Mouse (Mus musculus) forebrain, embryonic 14.5 days (tissue): ENCODE results near the gene Opn1sw. TPM values are rescaled to one million over a fixed set of nuclear protein-coding genes. Genes with fewer than 3 reads are reported as not detected.
"Not testable (repeated sequence)": the region's sequence is repeated elsewhere in the genome, so short reads cannot be mapped to it uniquely, and the experiment has no call there.

Source experiments
- ATAC-seq: fragments of 200-750 bp; cut with Nextera tagmentation; 2 replicates; pipeline ENCODE4 v1.8.0; 2017; ENCODE audit warnings: mild to moderate bottlenecking, moderate library complexity
- DNase-seq: peaks from one replicate; pipeline ENCODE4 v3.0.0-alpha.2; 2015; ENCODE audit warnings: low spot score
- H3K27ac ChIP-seq: fragments of 300-500 bp; sonication (generic); 2 replicates; pipeline ENCODE4 v1.5.1; 2014; ENCODE audit warnings: low read depth, mild to moderate bottlenecking, control low read depth, low read length, moderate library complexity
- H3K27me3 ChIP-seq: fragments of 300-500 bp; sonication (generic); replicated peaks from 2 replicates; pipeline ENCODE4 v1.6.1; 2014; ENCODE audit warnings: low read length, control low read depth, mixed read lengths; ENCODE audit not compliant: control insufficient read depth, insufficient read depth
- H3K36me3 ChIP-seq: fragments of 300-500 bp; sonication (generic); 2 replicates; pipeline ENCODE4 v1.6.1; 2014; ENCODE audit warnings: low read length, control low read depth; ENCODE audit not compliant: control insufficient read depth, insufficient read depth
- H3K4me1 ChIP-seq: fragments of 300-500 bp; sonication (generic); 2 replicates; pipeline ENCODE4 v1.6.1; 2014; ENCODE audit warnings: antibody characterized with exemption, low read length, control low read depth; ENCODE audit not compliant: control insufficient read depth, insufficient read depth
- H3K4me2 ChIP-seq: fragments of 300-500 bp; sonication (generic); 2 replicates; pipeline ENCODE4 v1.6.1; 2014; ENCODE audit warnings: mild to moderate bottlenecking, control low read depth, low read length
- H3K4me3 ChIP-seq: fragments of 300-500 bp; sonication (generic); 2 replicates; pipeline ENCODE4 v1.5.1; 2014; ENCODE audit warnings: low read depth, low read length, control low read depth
- H3K9ac ChIP-seq: fragments of 300-500 bp; sonication (generic); 2 replicates; pipeline ENCODE4 v1.6.1; 2014; ENCODE audit warnings: mild to moderate bottlenecking, low read length, control low read depth, moderate library complexity
- H3K9me3 ChIP-seq: fragments of 300-500 bp; sonication (generic); replicated peaks from 2 replicates; pipeline ENCODE4 v1.6.1; 2016; ENCODE audit warnings: low read length, control low read depth, mixed read lengths; ENCODE audit not compliant: control insufficient read depth
- WGBS: fragments of 180-500 bp; shearing (Covaris S2); extraction: QIAGEN DNeasy Blood & Tissue Kit; methylation state at CpG from one replicate; pipeline ENCODE4 v1.1.7; 2014; 5-methylcytosine and 5-hydroxymethylcytosine counted together
- polyA plus RNA-seq: library from polyadenylated mRNA; unstranded; fragments of >200 nt; fragmentation: Nextera tagmentation; extraction: Ambion mirVana; gene quantifications from 2 replicates; pipeline ENCODE4 v1.2.1, GENCODE M21; 2014

Opn1sw gene
- polyA plus RNA-seq, 1 experiment from 2014 or later = 0.33 TPM

GRCm38 (mm10) chr6:29362246-29363128 is 25.8 kb downstream of the Opn1sw start:
- Histone ChIP-seq H3K27ac (peak overlapping the region; percentile 65), H3K4me1 (peaks cover 4% of the 10 kb centered on the region; the same call in 1 of the 2 replicates), H3K4me2 (no peak overlapping the region), H3K9ac (no peak overlapping the region), H3K27me3 (no peaks in the 10 kb centered on the region), H3K4me3 (no peak overlapping the region), H3K36me3 (peaks cover 33% of the 10 kb centered on the region), H3K9me3 (no peaks in the 10 kb centered on the region)
- DNase-seq = peak; percentile 90
- 11% methylated on average over 7 of the region's 7 CpGs for WGBS
- ATAC-seq = peak; percentile 92

DNA sequence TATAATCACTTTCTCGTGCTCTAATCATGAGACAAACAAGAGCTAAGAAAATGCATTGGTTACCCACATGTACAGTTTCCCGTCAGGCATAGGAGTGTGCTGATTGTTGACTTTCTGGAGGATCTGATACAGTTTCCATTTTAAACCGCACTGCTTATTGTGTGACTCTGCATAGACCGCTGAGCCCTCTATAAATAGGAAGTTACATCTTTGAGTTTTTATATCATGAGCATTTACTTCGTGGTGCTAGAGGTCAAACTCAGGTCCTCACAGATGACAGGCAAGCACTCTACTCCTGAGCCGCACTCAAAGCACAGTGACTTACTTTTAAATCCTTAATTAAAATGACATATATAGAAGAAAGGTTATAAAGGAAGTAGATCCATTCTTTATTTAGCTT is 28.1 kb downstream of the Opn1sw start:
- WGBS = 86% methylated on average over 6 of the region's 6 CpGs
- H3K36me3 ChIP-seq = peaks cover 18% of the 10 kb centered on the region
- H3K4me3 ChIP-seq = no peak overlapping the region
- H3K27ac ChIP-seq = no peak overlapping the region
- no peaks in the 10 kb centered on the region for H3K27me3 ChIP-seq
- H3K9me3 ChIP-seq = no peaks in the 10 kb centered on the region
- ATAC-seq = no peak
- peaks cover 4% of the 10 kb centered on the region; the same call in 1 of the 2 replicates for H3K4me1 ChIP-seq
- H3K4me2 ChIP-seq = no peak overlapping the region
- no peak overlapping the region for H3K9ac ChIP-seq
- DNase-seq = no peak

GRCm38 (mm10) chr6:29359386-29359785 is 28.9 kb downstream of the Opn1sw start:
- WGBS = 96% methylated on average over 3 of the region's 3 CpGs
- Histone ChIP-seq H3K36me3 (peaks cover 17% of the 10 kb centered on the region), H3K4me3 (no peak overlapping the region), H3K4me1 (peaks cover 4% of the 10 kb centered on the region; the same call in 1 of the 2 replicates), H3K4me2 (no peak overlapping the region), H3K9ac (no peak overlapping the region), H3K27ac (no peak overlapping the region), H3K9me3 (no peaks in the 10 kb centered on the region), H3K27me3 (no peaks in the 10 kb centered on the region)
- DNase-seq = no peak
- no peak for ATAC-seq

GRCm38 (mm10) chr6:29352816-29353215 is 35.5 kb downstream of the Opn1sw start:
- 55% methylated on average over 5 of the region's 5 CpGs for WGBS
- Histone ChIP-seq H3K4me2 (no peak overlapping the region), H3K27me3 (no peaks in the 10 kb centered on the region), H3K36me3 (peaks cover 10% of the 10 kb centered on the region), H3K4me3 (no peak overlapping the region), H3K9me3 (no peaks in the 10 kb centered on the region), H3K27ac (no peak overlapping the region), H3K9ac (no peak overlapping the region), H3K4me1 (peaks cover 5% of the 10 kb centered on the region; the same call in 1 of the 2 replicates)
- ATAC-seq (no peak), DNase-seq (no peak)

DNA sequence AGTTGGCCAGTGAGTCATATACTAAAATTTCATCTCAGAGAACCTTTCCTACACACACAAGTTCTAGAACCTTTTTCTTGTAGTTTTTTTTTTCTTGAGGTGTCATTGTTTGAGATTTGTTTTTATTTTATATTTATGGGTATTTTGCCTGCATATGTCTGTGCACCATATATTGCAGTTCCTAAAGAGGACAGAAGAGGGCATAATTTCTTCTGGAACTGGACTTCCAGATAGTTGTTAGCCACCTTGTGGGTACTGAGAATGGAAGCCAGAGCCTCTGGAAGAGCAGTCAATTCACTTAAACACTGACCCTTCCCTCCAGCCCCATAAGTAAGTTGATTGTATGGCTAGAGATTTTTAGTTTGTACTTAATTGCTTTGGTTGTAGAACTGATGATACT is 36.7 kb downstream of the Opn1sw start:
- H3K4me2 ChIP-seq = no peak overlapping the region
- no peak for DNase-seq
- H3K27me3 ChIP-seq = no peaks in the 10 kb centered on the region
- no peak overlapping the region for H3K4me3 ChIP-seq
- H3K9ac ChIP-seq = no peak overlapping the region
- ATAC-seq = no peak
- peaks cover 4% of the 10 kb centered on the region for H3K36me3 ChIP-seq
- peaks cover 9% of the 10 kb centered on the region for H3K4me1 ChIP-seq
- no peak overlapping the region for H3K27ac ChIP-seq
- no peaks in the 10 kb centered on the region for H3K9me3 ChIP-seq

GRCm38 (mm10) chr6:29348371-29348724 is 39.9 kb downstream of the Opn1sw start:
- peak overlapping the region; percentile 71 for H3K27ac ChIP-seq
- no peaks in the 10 kb centered on the region for H3K9me3 ChIP-seq
- WGBS = under 1% methylated on average over 15 of the region's 15 CpGs
- H3K4me2 ChIP-seq = peak overlapping the region; percentile 64
- ATAC-seq (no peak; the same call in 1 of the 2 replicates), DNase-seq (no peak)
- peak overlapping the region; percentile 82 for H3K4me3 ChIP-seq
- H3K4me1 ChIP-seq = peaks cover 9% of the 10 kb centered on the region
- H3K9ac ChIP-seq = peak overlapping the region; percentile 87
- no peaks in the 10 kb centered on the region for H3K27me3 ChIP-seq
- no peaks in the 10 kb centered on the region for H3K36me3 ChIP-seq

DNA sequence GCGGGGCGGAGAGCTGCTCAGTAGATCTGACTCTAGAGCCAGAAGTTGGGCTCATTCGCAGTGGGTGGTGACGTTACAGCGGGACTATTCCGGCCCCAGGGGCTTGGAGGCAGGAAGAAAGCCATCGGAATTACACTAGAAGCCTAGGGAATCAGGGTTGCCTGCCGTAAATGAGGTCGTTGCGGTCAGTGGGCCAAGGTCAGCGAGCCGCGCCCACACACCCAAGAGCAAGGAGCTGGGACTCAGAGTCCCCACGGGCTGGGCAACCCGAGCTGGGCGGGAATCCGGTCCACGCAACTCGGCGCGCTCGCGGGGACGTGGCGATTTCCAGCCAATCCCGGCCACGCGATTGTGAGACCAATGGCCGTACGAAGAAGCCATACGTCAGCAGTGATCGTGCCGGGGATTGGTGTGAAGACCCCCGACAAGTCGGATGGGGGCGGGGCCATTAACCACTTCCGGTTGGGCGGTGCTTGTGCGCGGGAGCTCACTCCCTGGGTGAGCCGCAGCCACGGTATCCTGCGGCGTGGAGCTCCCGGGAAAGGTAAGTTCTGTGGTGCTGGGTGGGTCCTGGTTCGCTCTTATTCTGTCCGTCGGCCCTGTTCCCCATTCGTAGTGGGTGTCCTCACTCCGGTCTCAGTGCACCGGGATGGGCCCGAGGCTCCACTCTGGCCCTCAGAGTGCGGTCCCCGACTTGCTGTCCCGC is 40.5 kb downstream of the Opn1sw start, which contains the start of gene Calu:
Calu (plus strand) TSS at position 405 of the 706 bp plus-strand sequence.
- H3K9me3 ChIP-seq = no peaks in the 10 kb centered on the region
- H3K27ac ChIP-seq = peak within 1 kb of the TSS; percentile 85
- peak within 1 kb of the TSS; percentile 84 for H3K4me2 ChIP-seq
- DNase-seq (peak; percentile 100), ATAC-seq (peak; percentile 99)
- no peaks in the 10 kb centered on the region for H3K27me3 ChIP-seq
- H3K4me1 ChIP-seq = peaks cover 9% of the 10 kb centered on the region
- H3K9ac ChIP-seq = peak within 1 kb of the TSS; percentile 87
- no peaks in the 10 kb centered on the region for H3K36me3 ChIP-seq
- peak within 1 kb of the TSS; percentile 82 for H3K4me3 ChIP-seq
- WGBS = under 1% methylated on average over 55 of the region's 55 CpGs

DNA sequence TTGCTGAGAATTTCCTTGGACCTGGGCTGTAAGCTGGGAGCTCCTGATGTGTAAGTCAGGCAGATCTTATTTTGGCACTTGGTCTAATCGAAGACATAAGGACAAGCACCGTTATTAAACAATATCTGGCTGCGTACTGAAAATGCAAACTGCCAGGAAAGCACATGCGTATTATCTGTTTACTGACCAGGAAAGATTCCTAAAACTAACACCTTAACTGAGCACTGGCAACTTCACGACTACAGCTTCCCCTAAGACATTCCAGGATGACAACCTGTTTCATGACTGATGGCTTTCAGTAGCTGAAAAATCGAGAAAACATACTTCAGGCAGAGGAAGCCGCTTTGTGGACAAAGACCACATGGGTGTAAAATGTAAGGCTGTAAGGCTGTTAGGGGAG is 41.1 kb downstream of the Opn1sw start:
- Histone ChIP-seq H3K4me3 (peak overlapping the region; percentile 82), H3K4me2 (peak overlapping the region; percentile 84), H3K27ac (peak overlapping the region; percentile 85), H3K9me3 (no peaks in the 10 kb centered on the region), H3K36me3 (no peaks in the 10 kb centered on the region), H3K4me1 (peaks cover 9% of the 10 kb centered on the region), H3K27me3 (no peaks in the 10 kb centered on the region), H3K9ac (peak overlapping the region; percentile 80)
- DNase-seq (peak; percentile 2), ATAC-seq (no peak)
- WGBS = 37% methylated on average over 7 of the region's 7 CpGs

- H3K4me1 ChIP-seq, H3K27ac ChIP-seq, H3K9ac ChIP-seq, ATAC-seq, H3K27me3 ChIP-seq, H3K36me3 ChIP-seq, H3K4me2 ChIP-seq, H3K4me3 ChIP-seq, DNase-seq, H3K9me3 ChIP-seq: not testable (repeated sequence)
- WGBS = 98% methylated on average over 2 of the region's 2 CpGs
Observed at GRCm38 (mm10) chr6:29346512-29346911, 41.8 kb downstream of the Opn1sw start.
